Mouse (Mus musculus) heart, embryonic 15.5 days (tissue): Measurements from ENCODE around the gene Acly. TPM values are rescaled to one million over a fixed set of nuclear protein-coding genes. Genes with fewer than 3 reads are reported as not detected.

ENCODE experiments used
- ATAC-seq: fragments of 200-750 bp; cut with Nextera tagmentation; replicated peaks from 2 replicates; pipeline ENCODE4 v1.8.0; 2017; ENCODE audit warnings: low read depth, moderate TSS enrichment; ENCODE audit not compliant: insufficient number of reproducible peaks, insufficient read depth, low FRiP score
- H3K27ac ChIP-seq: fragments of 300-500 bp; sonication (generic); 2 replicates; pipeline ENCODE4 v1.5.1; 2015; ENCODE audit warnings: mild to moderate bottlenecking, inconsistent platforms
- H3K27me3 ChIP-seq: fragments of 300-500 bp; sonication (generic); 2 replicates; pipeline ENCODE4 v1.6.1; 2015; ENCODE audit warnings: inconsistent platforms
- H3K36me3 ChIP-seq: fragments of 300-500 bp; sonication (generic); 2 replicates; pipeline ENCODE4 v1.6.1; 2015; ENCODE audit warnings: mild to moderate bottlenecking, inconsistent platforms
- H3K4me1 ChIP-seq: fragments of 300-500 bp; sonication (generic); replicated peaks from 2 replicates; pipeline ENCODE4 v1.6.1; 2015; ENCODE audit warnings: inconsistent platforms
- H3K4me2 ChIP-seq: fragments of 300-500 bp; sonication (generic); 2 replicates; pipeline ENCODE4 v1.6.1; 2015; ENCODE audit warnings: inconsistent platforms, mild to moderate bottlenecking, moderate library complexity
- H3K4me3 ChIP-seq: fragments of 300-500 bp; sonication (generic); 2 replicates; pipeline ENCODE4 v1.5.1; 2015; ENCODE audit warnings: mild to moderate bottlenecking, inconsistent platforms
- H3K9ac ChIP-seq: fragments of 300-500 bp; sonication (generic); 2 replicates; pipeline ENCODE4 v1.6.1; 2015; ENCODE audit warnings: mild to moderate bottlenecking, inconsistent platforms
- H3K9me3 ChIP-seq: fragments of 300-500 bp; sonication (generic); replicated peaks from 2 replicates; pipeline ENCODE4 v1.6.1; 2016; ENCODE audit warnings: inconsistent platforms
- WGBS: fragments of 180-500 bp; shearing (Covaris S2); methylation state at CpG from one replicate; pipeline ENCODE4 v1.1.7; 2015; ENCODE audit warnings: mixed read lengths; 5-methylcytosine and 5-hydroxymethylcytosine counted together
- polyA plus RNA-seq: library from polyadenylated mRNA; unstranded; fragments of >200 nt; fragmentation: Nextera tagmentation; extraction: Ambion mirVana; gene quantifications from 2 replicates; pipeline ENCODE4 v1.2.1, GENCODE M21; 2015

Gene Acly
- polyA plus RNA-seq, 1 experiment from 2014 or later: 49.5 TPM

- H3K9me3 ChIP-seq: no peaks in the 10 kb centered on the region
- H3K27me3 ChIP-seq: no peaks in the 10 kb centered on the region
- H3K4me1 ChIP-seq: no peaks in the 10 kb centered on the region
- no peak overlapping the region for H3K4me3 ChIP-seq
- no peak overlapping the region for H3K4me2 ChIP-seq
- H3K9ac ChIP-seq: no peak overlapping the region
- no peak for ATAC-seq
- peaks cover 81% of the 10 kb centered on the region for H3K36me3 ChIP-seq
- H3K27ac ChIP-seq: no peak overlapping the region
- 93% methylated on average over 8 of the region's 8 CpGs for WGBS
Observed at GRCm38 (mm10) chr11:100505997-100506396, 21.8 kb downstream of the Acly start.

GRCm38 (mm10) chr11:100504990-100505660 is 22.7 kb downstream of the Acly start:
- no peak overlapping the region for H3K27ac ChIP-seq
- H3K36me3 ChIP-seq: peaks cover 78% of the 10 kb centered on the region
- H3K9me3 ChIP-seq: no peaks in the 10 kb centered on the region
- 95% methylated on average over 12 of the region's 12 CpGs for WGBS
- no peak overlapping the region for H3K9ac ChIP-seq
- H3K4me1 ChIP-seq: no peaks in the 10 kb centered on the region
- no peak overlapping the region for H3K4me2 ChIP-seq
- no peak overlapping the region for H3K4me3 ChIP-seq
- H3K27me3 ChIP-seq: no peaks in the 10 kb centered on the region
- no peak for ATAC-seq

- Histone ChIP-seq H3K36me3 (peaks cover 71% of the 10 kb centered on the region), H3K9ac (no peak overlapping the region), H3K4me3 (no peak overlapping the region), H3K4me1 (no peaks in the 10 kb centered on the region), H3K27ac (no peak overlapping the region), H3K4me2 (no peak overlapping the region), H3K27me3 (no peaks in the 10 kb centered on the region), H3K9me3 (no peaks in the 10 kb centered on the region)
- no peak for ATAC-seq
- 43% methylated on average over 6 of the region's 6 CpGs for WGBS
Observed at GRCm38 (mm10) chr11:100501321-100501720, 26.5 kb downstream of the Acly start.

GRCm38 (mm10) chr11:100500651-100501050 is 27.1 kb downstream of the Acly start:
- Histone ChIP-seq H3K36me3 (peaks cover 71% of the 10 kb centered on the region), H3K27ac (no peak overlapping the region), H3K27me3 (no peaks in the 10 kb centered on the region), H3K4me1 (no peaks in the 10 kb centered on the region), H3K9me3 (no peaks in the 10 kb centered on the region), H3K9ac (no peak overlapping the region), H3K4me2 (no peak overlapping the region), H3K4me3 (no peak overlapping the region)
- WGBS: 84% methylated on average over 7 of the region's 7 CpGs
- no peak for ATAC-seq

- no peak overlapping the region for H3K4me2 ChIP-seq
- 78% methylated on average over 3 of the region's 3 CpGs for WGBS
- no peaks in the 10 kb centered on the region for H3K9me3 ChIP-seq
- H3K27ac ChIP-seq: no peak overlapping the region
- ATAC-seq: no peak
- no peak overlapping the region for H3K4me3 ChIP-seq
- H3K4me1 ChIP-seq: no peaks in the 10 kb centered on the region
- peaks cover 73% of the 10 kb centered on the region for H3K36me3 ChIP-seq
- no peaks in the 10 kb centered on the region for H3K27me3 ChIP-seq
- no peak overlapping the region for H3K9ac ChIP-seq
Observed at GRCm38 (mm10) chr11:100500241-100500640, 27.6 kb downstream of the Acly start.

- 91% methylated on average over 12 of the region's 12 CpGs for WGBS
- Histone ChIP-seq H3K9ac (no peak overlapping the region), H3K9me3 (no peaks in the 10 kb centered on the region), H3K27me3 (no peaks in the 10 kb centered on the region), H3K4me1 (no peaks in the 10 kb centered on the region), H3K27ac (no peak overlapping the region), H3K36me3 (peaks cover 84% of the 10 kb centered on the region), H3K4me2 (no peak overlapping the region), H3K4me3 (no peak overlapping the region)
- no peak for ATAC-seq
Observed at GRCm38 (mm10) chr11:100493771-100494170, 34.0 kb downstream of the Acly start.

GRCm38 (mm10) chr11:100490951-100491350 is 36.8 kb downstream of the Acly start:
- Histone ChIP-seq H3K4me1 (no peaks in the 10 kb centered on the region), H3K27me3 (no peaks in the 10 kb centered on the region), H3K9me3 (no peaks in the 10 kb centered on the region), H3K4me3 (no peak overlapping the region), H3K9ac (no peak overlapping the region), H3K27ac (no peak overlapping the region), H3K36me3 (peaks cover 73% of the 10 kb centered on the region), H3K4me2 (no peak overlapping the region)
- 91% methylated on average over 6 of the region's 6 CpGs for WGBS
- no peak for ATAC-seq

- no peak overlapping the region for H3K4me3 ChIP-seq
- no peak overlapping the region for H3K9ac ChIP-seq
- H3K4me2 ChIP-seq: no peak overlapping the region
- H3K4me1 ChIP-seq: no peaks in the 10 kb centered on the region
- no peak overlapping the region for H3K27ac ChIP-seq
- WGBS: 84% methylated on average over 8 of the region's 8 CpGs
- ATAC-seq: no peak
- H3K36me3 ChIP-seq: peaks cover 71% of the 10 kb centered on the region
- no peaks in the 10 kb centered on the region for H3K9me3 ChIP-seq
- H3K27me3 ChIP-seq: no peaks in the 10 kb centered on the region
Observed at GRCm38 (mm10) chr11:100485801-100486538, 41.8 kb downstream of the Acly start.

- no peak for ATAC-seq
- H3K36me3 ChIP-seq: peaks cover 73% of the 10 kb centered on the region
- 94% methylated on average over 3 of the region's 3 CpGs for WGBS
Observed at GRCm38 (mm10) chr11:100484461-100484860, 43.3 kb downstream of the Acly start.

GRCm38 (mm10) chr11:100479152-100479551 is 48.6 kb downstream of the Acly start:
- Histone ChIP-seq H3K4me2 (no peak overlapping the region), H3K4me3 (no peak overlapping the region), H3K4me1 (no peaks in the 10 kb centered on the region), H3K9ac (no peak overlapping the region), H3K9me3 (no peaks in the 10 kb centered on the region), H3K36me3 (peaks cover 65% of the 10 kb centered on the region), H3K27me3 (no peaks in the 10 kb centered on the region), H3K27ac (no peak overlapping the region)
- 61% methylated on average over 7 of the region's 7 CpGs for WGBS
- ATAC-seq: no peak

More at GRCm38 (mm10) chr11:100484461-100484860, 43.3 kb downstream of the Acly start:
- no peak overlapping the region for H3K4me3 ChIP-seq
- no peak overlapping the region for H3K9ac ChIP-seq
- no peaks in the 10 kb centered on the region for H3K27me3 ChIP-seq
- no peaks in the 10 kb centered on the region for H3K4me1 ChIP-seq
- no peaks in the 10 kb centered on the region for H3K9me3 ChIP-seq
- no peak overlapping the region for H3K27ac ChIP-seq
- H3K4me2 ChIP-seq: no peak overlapping the region

- Histone ChIP-seq H3K27me3 (no peaks in the 10 kb centered on the region), H3K36me3 (peaks cover 44% of the 10 kb centered on the region), H3K4me1 (peaks cover 4% of the 10 kb centered on the region), H3K9ac (no peak overlapping the region), H3K9me3 (no peaks in the 10 kb centered on the region), H3K27ac (no peak overlapping the region), H3K4me2 (no peak overlapping the region), H3K4me3 (no peak overlapping the region)
- ATAC-seq: no peak
- 83% methylated on average over 5 of the region's 5 CpGs for WGBS
Observed at GRCm38 (mm10) chr11:100476281-100476680, 51.5 kb downstream of the Acly start.

- 31% methylated on average over 5 of the region's 5 CpGs for WGBS
- H3K9ac ChIP-seq: no peak overlapping the region
- H3K27me3 ChIP-seq: no peaks in the 10 kb centered on the region
- peaks cover 18% of the 10 kb centered on the region for H3K36me3 ChIP-seq
- peaks cover 14% of the 10 kb centered on the region for H3K4me1 ChIP-seq
- peak overlapping the region; percentile 95 for H3K4me2 ChIP-seq
- no peaks in the 10 kb centered on the region for H3K9me3 ChIP-seq
- H3K4me3 ChIP-seq: peak overlapping the region; percentile 82
- H3K27ac ChIP-seq: peak overlapping the region; percentile 30; the same call in 1 of the 2 replicates
- ATAC-seq: no peak
Observed at GRCm38 (mm10) chr11:100472935-100473295, 54.9 kb downstream of the Acly start.
